Mouse (Mus musculus) heart, postnatal 14 days (tissue): ENCODE results near the gene Pnma1. TPM values are rescaled to one million over a fixed set of nuclear protein-coding genes. Genes with fewer than 3 reads are reported as not detected.

Experiments
- DNase-seq, 2 experiments: peaks; one replicate each; pipeline ENCODE4 v3.0.0; 2021 to 2022
- intact Hi-C: fragments of 180-260 bp; cut with DNase I; formaldehyde crosslinking; loops from one replicate; pipeline ENCODE4 v1.15.1; 2025
- total RNA-seq, 2 experiments: library from RNA; stranded (reverse); gene quantifications; 2 replicates each; pipeline ENCODE4 v1.2.3; 2021

Pnma1 gene
- total RNA-seq, 2 experiments from 2014 or later: 0.17 to 0.31 TPM

- DNase-seq: no peak
- intact Hi-C loops: no loop called here
These were observed 12.2 kb upstream of the Pnma1 start for GRCm38 (mm10) chr12:84160491-84160890.

DNA sequence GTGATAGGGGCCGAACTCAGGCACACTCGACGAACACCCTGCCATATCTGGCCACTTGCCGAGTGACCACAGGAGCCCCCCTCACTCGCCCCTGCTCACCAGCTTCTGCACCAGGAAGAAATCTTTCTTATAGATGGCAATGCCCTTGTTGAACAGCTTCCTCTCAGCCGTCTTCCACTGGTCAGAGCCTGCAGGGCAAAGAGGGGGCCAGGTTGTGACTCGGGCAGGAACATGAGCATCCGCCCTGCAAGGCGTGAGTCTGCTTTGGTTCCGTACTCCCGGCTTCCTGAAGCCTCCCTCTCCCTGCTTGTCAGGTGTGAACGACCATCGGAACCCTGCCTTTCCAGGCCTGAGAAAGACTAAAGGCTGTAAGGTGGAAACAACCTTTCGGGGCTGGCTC is 9.9 kb upstream of the Pnma1 start:
- DNase-seq: no peak
- intact Hi-C loops: no loop called here

DNA sequence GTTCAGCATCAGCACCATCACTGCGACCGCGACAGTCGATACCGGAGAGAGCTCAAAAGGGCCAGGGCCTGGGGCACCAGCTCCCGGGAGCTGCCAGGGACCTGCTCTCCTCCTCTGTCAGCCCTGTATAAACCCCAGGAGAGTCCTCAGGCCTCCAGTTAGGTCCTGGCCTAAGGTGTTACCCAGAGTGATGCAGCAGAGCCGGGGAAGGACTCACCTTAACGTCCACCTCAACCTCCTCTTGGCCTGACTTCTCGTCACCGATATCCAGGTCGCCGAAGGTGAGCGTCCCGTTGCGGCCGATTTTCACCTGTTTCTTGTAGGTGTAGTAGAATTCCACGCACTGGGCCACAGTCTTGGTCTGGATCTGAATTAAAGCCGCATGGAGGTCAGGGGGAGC is 7.9 kb upstream of the Pnma1 start:
- no peak for DNase-seq
- intact Hi-C loops: no loop called here

DNA sequence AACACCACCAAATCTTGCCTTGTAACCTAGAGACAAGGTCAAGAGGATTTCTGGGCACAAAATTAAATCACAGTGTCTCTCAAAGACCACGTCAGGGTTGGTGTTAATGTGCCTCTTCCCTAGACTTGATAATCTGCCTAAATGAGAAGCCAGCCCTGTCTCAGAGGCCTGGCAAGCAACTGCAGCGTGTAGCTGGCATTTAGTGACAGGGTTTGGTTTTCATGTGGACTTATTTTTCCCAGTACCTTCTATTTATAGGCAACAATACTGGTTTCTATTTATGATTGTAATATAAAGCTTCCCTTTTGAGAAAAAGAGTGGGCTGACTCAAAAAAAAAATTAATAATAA is 7.2 kb upstream of the Pnma1 start:
- intact Hi-C loops: no loop called here
- DNase-seq: no peak

DNA sequence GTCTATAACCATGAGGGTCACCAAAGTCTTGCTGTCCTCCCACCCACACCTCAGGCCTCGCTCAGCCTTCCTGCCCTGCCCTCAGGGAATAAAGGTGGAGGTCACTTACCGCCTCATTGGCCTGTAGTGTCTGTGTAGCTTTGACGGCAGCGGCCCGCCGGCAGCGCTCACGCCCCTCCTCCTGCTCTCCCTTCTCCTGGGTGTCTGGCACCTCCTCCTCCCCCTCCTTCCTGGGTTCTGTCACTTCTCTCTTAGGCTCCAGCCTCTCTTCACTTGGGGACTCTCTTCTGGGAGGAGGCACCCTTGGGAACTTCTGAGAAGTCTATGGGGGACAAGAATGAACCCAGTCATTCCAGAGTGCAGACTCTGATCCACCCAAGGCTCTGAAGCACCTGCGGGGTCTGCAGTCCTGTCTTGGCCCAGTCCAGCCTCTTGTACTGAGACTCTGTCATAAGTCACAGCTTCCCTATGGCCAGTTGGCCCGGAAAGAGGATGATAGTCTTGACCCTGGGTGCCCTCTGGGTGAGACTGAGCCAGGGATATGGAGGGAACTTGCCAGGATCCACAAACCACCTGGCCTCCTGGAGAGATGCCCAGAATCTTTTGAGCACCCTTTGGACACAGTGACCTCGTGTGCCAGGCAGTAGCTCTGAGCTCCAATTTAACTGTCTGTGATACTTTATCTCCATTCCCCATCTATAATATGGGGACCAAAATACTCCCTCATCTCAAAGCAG is 6.7 kb upstream of the Pnma1 start:
- DNase-seq: peak; percentile 59 to 82
- intact Hi-C loops: no loop called here

DNA sequence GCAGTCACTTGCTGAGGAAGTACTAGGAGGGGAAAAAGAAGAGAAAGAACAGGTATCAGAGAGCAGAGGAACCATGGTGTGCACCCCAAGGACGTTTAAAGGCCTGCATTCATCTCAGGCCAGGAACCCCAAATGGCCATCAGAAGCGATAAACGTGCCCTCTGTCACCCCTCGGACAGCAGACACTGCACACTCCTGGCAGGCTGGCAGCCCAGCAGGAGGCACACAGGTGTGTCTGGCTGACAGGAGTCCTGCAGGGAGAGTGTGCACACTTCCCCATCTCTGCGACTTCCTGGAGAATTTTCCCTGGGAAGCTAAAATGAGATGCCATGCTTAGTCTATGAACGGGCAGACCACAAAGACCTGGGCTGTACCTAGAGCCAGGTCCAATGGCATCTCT is 5.1 kb upstream of the Pnma1 start:
- intact Hi-C loops: no loop called here
- no peak for DNase-seq

DNA sequence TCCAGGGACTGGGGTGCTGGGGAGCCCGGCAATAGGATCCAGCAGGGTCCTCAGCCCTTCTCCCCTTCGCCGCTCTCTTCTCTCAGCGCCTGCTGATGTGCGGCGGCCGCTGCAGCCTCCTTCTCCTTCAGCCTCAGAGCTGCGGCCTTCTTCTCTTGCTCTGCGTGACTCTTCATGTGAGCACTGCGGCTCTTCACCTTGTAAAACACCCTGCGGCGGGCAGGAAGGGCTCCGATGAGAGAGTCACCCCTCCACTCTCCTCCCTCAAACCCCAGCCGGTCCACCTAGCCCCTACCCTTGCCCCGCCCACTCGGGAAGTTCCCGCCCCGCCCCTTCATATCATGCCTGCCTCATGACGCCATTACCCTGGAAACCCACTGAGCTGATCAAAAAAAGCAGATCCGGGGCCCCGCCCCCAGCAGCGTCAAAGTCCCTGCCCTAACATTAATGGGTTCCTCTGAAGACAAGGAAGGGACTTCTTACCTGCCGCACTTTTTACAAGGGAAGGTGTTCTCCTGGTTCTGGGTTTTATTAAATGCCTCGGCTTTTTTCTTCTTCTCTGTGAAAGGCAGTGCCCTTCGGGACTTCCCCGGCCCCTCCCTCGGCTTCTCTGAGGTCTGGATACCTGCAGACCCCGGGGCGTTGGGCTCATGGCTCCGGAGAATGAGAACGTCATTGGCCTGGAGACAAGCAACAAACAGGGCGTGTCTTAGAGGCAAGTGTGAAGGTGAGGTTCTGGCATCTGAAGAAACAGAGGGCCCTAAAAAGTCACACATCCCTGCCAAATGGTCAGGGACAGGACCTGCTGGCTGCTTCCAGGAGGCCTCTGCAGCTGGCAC is 4.3 kb upstream of the Pnma1 start:
- no peak for DNase-seq
- intact Hi-C loops: no loop called here

GRCm38 (mm10) chr12:84151911-84152310 is 3.6 kb upstream of the Pnma1 start:
- intact Hi-C loops: no loop called here
- no peak for DNase-seq

DNA sequence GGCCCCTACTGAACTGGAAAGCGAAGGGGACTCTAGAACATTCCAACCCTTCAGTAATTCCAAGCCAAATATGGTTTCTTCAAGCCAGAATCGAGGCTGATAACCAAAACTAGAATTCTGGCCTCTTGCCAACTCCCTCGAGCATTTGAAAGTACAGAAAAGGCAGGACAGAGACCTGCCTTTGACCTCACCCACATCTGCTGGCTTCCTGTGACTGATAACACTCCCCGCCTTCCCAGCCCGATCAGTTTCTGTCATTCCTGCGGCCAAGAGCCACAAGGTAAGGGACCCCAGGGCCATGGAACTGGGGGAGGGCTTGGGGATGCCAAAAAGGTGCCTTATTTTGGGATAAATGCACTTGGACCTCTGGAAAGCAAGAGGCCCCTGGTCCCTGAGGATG is 2.7 kb upstream of the Pnma1 start:
- no peak for DNase-seq

DNA sequence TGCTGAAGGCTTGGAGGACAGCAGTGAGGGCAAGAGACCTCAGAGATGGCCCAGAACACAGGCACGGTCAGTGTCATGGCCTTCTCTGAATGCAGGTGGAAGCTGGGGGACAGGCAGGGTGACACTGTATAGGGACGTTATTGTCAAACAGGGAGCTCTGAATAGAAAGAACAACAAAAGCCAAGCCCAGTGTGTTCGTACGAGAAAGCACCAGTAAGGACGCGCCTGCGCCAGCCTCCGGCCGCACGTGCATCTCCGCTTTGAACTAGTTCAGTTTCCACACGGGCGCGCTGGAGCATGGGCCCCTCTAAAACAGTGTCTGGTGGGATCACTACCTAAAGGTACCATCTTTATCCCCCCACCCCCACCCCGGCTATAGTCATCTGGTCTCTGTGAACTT is 1.7 kb upstream of the Pnma1 start:
- DNase-seq: no peak
- intact Hi-C loops: no loop called here

More for the DNA sequence above, 2.7 kb upstream of the Pnma1 start:
- intact Hi-C loops: no loop called here

DNA sequence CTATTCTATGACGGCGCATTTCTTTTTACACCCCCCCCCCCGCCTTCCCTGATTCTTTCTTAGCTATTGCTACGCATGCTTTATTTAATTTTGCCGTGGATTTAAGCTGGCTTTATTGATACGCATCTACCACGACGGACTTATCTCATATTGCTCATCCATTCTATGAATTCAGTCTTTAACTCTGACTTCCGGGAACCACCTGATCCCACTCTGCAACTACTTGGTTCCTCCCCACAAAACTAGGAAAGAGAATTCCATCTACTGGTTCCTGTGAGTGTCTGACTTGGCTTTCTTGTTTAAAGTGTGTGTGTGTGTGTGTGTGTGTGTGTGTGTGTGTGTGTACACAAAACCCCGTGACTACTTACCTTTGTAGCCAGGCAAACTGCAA is 328 bp upstream of the Pnma1 start:
- DNase-seq: no peak
- intact Hi-C loops: loop anchor here (1.0 kb wide), 1 partner anchor 101 kb away; no protein-coding TSS in a partner anchor

GRCm38 (mm10) chr12:84142281-84143050 is 5.8 kb downstream of the Pnma1 start:
- intact Hi-C loops: no loop called here
- DNase-seq: no peak

- DNase-seq: no peak
- intact Hi-C loops: no loop called here
These were observed 7.0 kb downstream of the Pnma1 start for GRCm38 (mm10) chr12:84141271-84141670.

DNA sequence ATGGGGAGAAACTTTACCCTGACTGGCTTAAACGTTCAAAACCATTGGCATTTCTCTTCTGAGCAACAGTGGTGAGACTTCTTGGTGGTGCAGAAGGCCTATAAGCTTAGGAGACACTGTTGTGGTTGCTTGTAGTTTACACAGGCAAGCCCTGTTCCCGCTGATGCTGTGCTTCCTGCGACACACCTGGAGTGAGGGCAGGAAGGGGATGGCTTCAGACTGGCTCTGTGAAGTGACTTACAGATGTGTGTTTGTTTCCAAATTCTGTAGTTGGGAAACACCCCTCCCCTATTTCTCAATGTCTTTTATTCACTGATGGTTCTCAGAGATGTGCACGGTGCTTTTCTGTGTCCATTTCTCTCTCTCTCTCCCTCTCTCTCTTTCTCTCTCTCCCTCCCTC is 8.2 kb downstream of the Pnma1 start:
- intact Hi-C loops: no loop called here
- DNase-seq: no peak

- intact Hi-C loops: no loop called here
These were observed 11.2 kb downstream of the Pnma1 start for GRCm38 (mm10) chr12:84137131-84137530.

GRCm38 (mm10) chr12:84132265-84132664 is 16.0 kb downstream of the Pnma1 start:
- intact Hi-C loops: no loop called here
- no peak for DNase-seq

More at GRCm38 (mm10) chr12:84137131-84137530, 11.2 kb downstream of the Pnma1 start:
- no peak for DNase-seq

DNA sequence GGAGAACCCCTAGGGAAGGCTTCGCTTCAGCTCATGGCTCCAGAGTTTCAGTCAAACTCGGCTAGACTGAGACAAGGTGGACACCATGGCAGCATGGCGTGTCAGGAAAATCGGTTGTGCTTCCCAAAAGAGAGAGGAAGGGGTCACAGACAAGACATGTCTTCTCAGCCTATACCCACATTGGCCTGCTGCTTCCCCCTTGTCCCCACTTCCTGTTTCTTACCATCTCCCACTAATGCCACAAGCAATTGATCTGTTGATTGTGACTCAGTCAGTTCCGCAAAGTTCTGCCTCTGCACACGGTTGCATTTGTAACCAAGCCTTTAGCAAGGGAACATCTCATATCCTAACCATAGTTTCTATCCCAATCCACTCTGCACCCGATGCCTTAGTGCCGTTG is 18.4 kb downstream of the Pnma1 start:
- no peak for DNase-seq
- intact Hi-C loops: no loop called here

- no peak for DNase-seq
- intact Hi-C loops: no loop called here
These were observed 19.7 kb downstream of the Pnma1 start for GRCm38 (mm10) chr12:84128576-84128975.

GRCm38 (mm10) chr12:84126899-84127298 is 21.4 kb downstream of the Pnma1 start:
- intact Hi-C loops: no loop called here
- no peak for DNase-seq

- intact Hi-C loops: no loop called here
These were observed 22.4 kb downstream of the Pnma1 start for GRCm38 (mm10) chr12:84125892-84126291.

GRCm38 (mm10) chr12:84119584-84119983 is 28.7 kb downstream of the Pnma1 start:
- intact Hi-C loops: no loop called here
- no peak for DNase-seq

More at GRCm38 (mm10) chr12:84125892-84126291, 22.4 kb downstream of the Pnma1 start:
- no peak for DNase-seq
